Mouse (Mus musculus) embryonic fibroblast, embryonic 13.5 days (primary cell): ENCODE results near the gene Ncoa3.

Experiments
- CTCF ChIP-seq: IDR thresholded peaks from 2 replicates; pipeline ENCODE4 v1.5.1; 2011; ENCODE audit warnings: mild to moderate bottlenecking, control low read depth, low read length, moderate library complexity, borderline replicate concordance; ENCODE audit not compliant: insufficient read depth
- POLR2A ChIP-seq: IDR thresholded peaks from 2 replicates; pipeline ENCODE4 v1.6.1; 2011; ENCODE audit warnings: low read depth, mild to moderate bottlenecking, control low read depth, low read length, moderate library complexity

DNA sequence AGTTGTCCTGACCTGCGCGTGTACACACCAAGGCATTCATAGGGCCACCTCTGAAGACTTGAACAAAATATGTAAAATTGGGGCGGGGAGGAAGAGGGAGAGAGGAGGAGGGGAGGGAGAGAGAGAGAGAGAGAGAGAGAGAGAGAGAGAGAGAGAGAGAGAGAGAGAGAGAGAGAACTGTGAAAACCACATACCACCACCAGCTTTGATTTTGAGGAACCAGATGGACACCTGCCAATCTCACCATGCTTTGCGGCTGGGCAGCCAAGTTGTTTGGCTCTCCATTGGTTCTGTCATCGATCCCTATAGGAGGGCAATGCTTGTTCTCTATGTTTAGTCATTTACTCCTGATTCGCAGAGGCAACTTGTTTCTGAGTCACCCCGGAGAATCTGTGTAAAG lies 21.7 kb upstream of the Ncoa3 start:
- TF ChIP-seq CTCF (no peak), POLR2A (no peak)
